Mouse (Mus musculus): ENCODE measurements at regions not wholly inside any gene's neighbourhood (a gene's known extent, or its start where the extent isn't known, plus 50 kb on each side); places are given as distances from the start of the nearest gene placed in this dataset.
"Not testable (repeated sequence)": the region's sequence is repeated elsewhere in the genome, so short reads cannot be mapped to it uniquely, and the experiment has no call there.

- intact Hi-C loops (cut with DNase I) = no loop called here
- DNase-seq = peak; percentile 32
Observed at GRCm38 (mm10) chr7:137629540-137629939, 192.1 kb downstream of the Glrx3 start.

GRCm38 (mm10) chr7:137648621-137649020, 211.2 kb downstream of the Glrx3 start:
- no peak for DNase-seq
- intact Hi-C loops (cut with DNase I) = no loop called here

- DNase-seq = no peak
- intact Hi-C loops (cut with DNase I) = no loop called here
Observed at GRCm38 (mm10) chr7:137649650-137650049, 212.2 kb downstream of the Glrx3 start.

GRCm38 (mm10) chr7:137653837-137654236, 216.4 kb downstream of the Glrx3 start:
- intact Hi-C loops (cut with DNase I) = no loop called here
- DNase-seq = no peak

GRCm38 (mm10) chr7:137667165-137667564, 229.8 kb downstream of the Glrx3 start:
- intact Hi-C loops (cut with DNase I) = no loop called here
- DNase-seq = no peak

GRCm38 (mm10) chr7:137671156-137671555, 233.7 kb downstream of the Glrx3 start:
- intact Hi-C loops (cut with DNase I) = no loop called here
- no peak for DNase-seq

GRCm38 (mm10) chr7:137674596-137674995, 237.2 kb downstream of the Glrx3 start:
- intact Hi-C loops (cut with DNase I) = no loop called here
- peak; percentile 71 for DNase-seq

- peak; percentile 32 for DNase-seq
- intact Hi-C loops (cut with DNase I) = no loop called here
Observed at GRCm38 (mm10) chr7:137675381-137675780, 238.0 kb downstream of the Glrx3 start.

- intact Hi-C loops (cut with DNase I) = no loop called here
- no peak for DNase-seq
Observed at GRCm38 (mm10) chr7:137684826-137685225, 247.4 kb downstream of the Glrx3 start.

GRCm38 (mm10) chr7:137685320-137685719, 247.9 kb downstream of the Glrx3 start:
- DNase-seq = no peak
- intact Hi-C loops (cut with DNase I) = no loop called here

- DNase-seq = no peak
- intact Hi-C loops (cut with DNase I) = no loop called here
Observed at GRCm38 (mm10) chr7:137696831-137697230, 259.4 kb downstream of the Glrx3 start.

GRCm38 (mm10) chr7:137698501-137698900, 261.1 kb downstream of the Glrx3 start:
- DNase-seq; intact Hi-C loops (cut with DNase I): not testable (repeated sequence)

GRCm38 (mm10) chr7:137712862-137713261, 275.4 kb downstream of the Glrx3 start:
- intact Hi-C loops (cut with DNase I) = no loop called here
- no peak for DNase-seq

GRCm38 (mm10) chr7:137713856-137714255, 276.4 kb downstream of the Glrx3 start:
- intact Hi-C loops (cut with DNase I) = no loop called here

GRCm38 (mm10) chr7:137714318-137714962, 277.0 kb downstream of the Glrx3 start:
- peak; percentile 54 for DNase-seq
- intact Hi-C loops (cut with DNase I) = no loop called here

More at GRCm38 (mm10) chr7:137713856-137714255, 276.4 kb downstream of the Glrx3 start:
- peak; percentile 15 for DNase-seq

GRCm38 (mm10) chr7:137715126-137715900, 277.9 kb downstream of the Glrx3 start:
- DNase-seq = peak; percentile 55
- intact Hi-C loops (cut with DNase I) = no loop called here

GRCm38 (mm10) chr7:137723361-137724040, 286.1 kb downstream of the Glrx3 start:
- peak; percentile 93 for DNase-seq
- intact Hi-C loops (cut with DNase I) = no loop called here

- DNase-seq = peak; percentile 54
- intact Hi-C loops (cut with DNase I) = no loop called here
Observed at GRCm38 (mm10) chr7:137726031-137726430, 288.6 kb downstream of the Glrx3 start.

GRCm38 (mm10) chr7:137735873-137736527, 298.6 kb downstream of the Glrx3 start:
- DNase-seq = peak; percentile 25
- intact Hi-C loops (cut with DNase I) = no loop called here

- intact Hi-C loops (cut with DNase I) = no loop called here
- DNase-seq = no peak
Observed at GRCm38 (mm10) chr7:137741702-137742101, 304.3 kb downstream of the Glrx3 start.

GRCm38 (mm10) chr7:137742297-137742751, 304.9 kb downstream of the Glrx3 start:
- DNase-seq = no peak
- intact Hi-C loops (cut with DNase I) = no loop called here
